Mouse (Mus musculus) mesoderm, embryonic 11.5 days (tissue): ENCODE results near the gene Glp2r.

ENCODE experiments used
- DNase-seq: peaks from one replicate; pipeline ENCODE4 v3.0.0-alpha.2; 2012; ENCODE audit warnings: low read depth, low spot score

Glp2r gene

GRCm38 (mm10) chr11:67636905-67637586, 133.9 kb downstream of the Glp2r start:
- no peak for DNase-seq

- no peak for DNase-seq
Observed at GRCm38 (mm10) chr11:67636201-67636600, 134.8 kb downstream of the Glp2r start.

GRCm38 (mm10) chr11:67633620-67634229, 137.2 kb downstream of the Glp2r start:
- DNase-seq: no peak

- DNase-seq: no peak
Observed at GRCm38 (mm10) chr11:67632906-67633305, 138.0 kb downstream of the Glp2r start.

GRCm38 (mm10) chr11:67628522-67628921, 142.4 kb downstream of the Glp2r start:
- DNase-seq: no peak

- DNase-seq: no peak
Observed at GRCm38 (mm10) chr11:67627179-67627578, 143.8 kb downstream of the Glp2r start.

- no peak for DNase-seq
Observed at GRCm38 (mm10) chr11:67622340-67622739, 148.6 kb downstream of the Glp2r start.

GRCm38 (mm10) chr11:67616557-67617239, 154.3 kb downstream of the Glp2r start:
- no peak for DNase-seq

GRCm38 (mm10) chr11:67612158-67612839, 158.7 kb downstream of the Glp2r start:
- no peak for DNase-seq
